Mouse (Mus musculus) limb, embryonic 15.5 days (tissue): ENCODE results near the gene Gadd45b. TPM values are rescaled to one million over a fixed set of nuclear protein-coding genes. Genes with fewer than 3 reads are reported as not detected.

Experiments used
- ATAC-seq: fragments of 200-750 bp; cut with Nextera tagmentation; 2 replicates; pipeline ENCODE4 v1.8.0; 2017; ENCODE audit warnings: low read depth, moderate TSS enrichment; ENCODE audit not compliant: insufficient number of reproducible peaks, low FRiP score, low TSS enrichment
- H3K27ac ChIP-seq: fragments of 300-500 bp; sonication (generic); 2 replicates; pipeline ENCODE4 v1.5.1; 2015; ENCODE audit warnings: moderate library complexity, mild to moderate bottlenecking, inconsistent platforms
- H3K27me3 ChIP-seq: fragments of 300-500 bp; sonication (generic); 2 replicates; pipeline ENCODE4 v1.6.1; 2015; ENCODE audit warnings: inconsistent platforms
- H3K36me3 ChIP-seq: fragments of 300-500 bp; sonication (generic); 2 replicates; pipeline ENCODE4 v1.6.1; 2015; ENCODE audit warnings: inconsistent platforms
- H3K4me1 ChIP-seq: fragments of 300-500 bp; sonication (generic); 2 replicates; pipeline ENCODE4 v1.6.1; 2015; ENCODE audit warnings: inconsistent platforms
- H3K4me2 ChIP-seq: fragments of 300-500 bp; sonication (generic); 2 replicates; pipeline ENCODE4 v1.6.1; 2015; ENCODE audit warnings: mild to moderate bottlenecking, inconsistent platforms
- H3K4me3 ChIP-seq: fragments of 300-500 bp; sonication (generic); 2 replicates; pipeline ENCODE4 v1.5.1; 2015; ENCODE audit warnings: mild to moderate bottlenecking, inconsistent platforms
- H3K9ac ChIP-seq: fragments of 300-500 bp; sonication (generic); 2 replicates; pipeline ENCODE4 v1.6.1; 2015; ENCODE audit warnings: inconsistent platforms
- H3K9me3 ChIP-seq: fragments of 300-500 bp; sonication (generic); 2 replicates; pipeline ENCODE4 v1.6.1; 2016; ENCODE audit warnings: inconsistent platforms
- WGBS: fragments of 180-500 bp; shearing (Covaris S2); methylation state at CpG from one replicate; pipeline ENCODE4 v1.1.7; 2015; 5-methylcytosine and 5-hydroxymethylcytosine counted together
- polyA plus RNA-seq: library from polyadenylated mRNA; unstranded; fragments of >200 nt; fragmentation: Nextera tagmentation; extraction: Ambion mirVana; gene quantifications from 2 replicates; pipeline ENCODE4 v1.2.1, GENCODE M21; 2015

The Gadd45b gene
- polyA plus RNA-seq, 1 experiment from 2014 or later: 44.4 TPM

GRCm38 (mm10) chr10:80963031-80963975, 33.4 kb downstream of the Gadd45b start:
- no peak overlapping the region for H3K9ac ChIP-seq
- no peak for ATAC-seq
- H3K4me1 ChIP-seq: peaks cover 58% of the 10 kb centered on the region
- H3K4me3 ChIP-seq: no peak overlapping the region
- H3K9me3 ChIP-seq: no peaks in the 10 kb centered on the region
- WGBS: 56% methylated on average over 12 of the region's 12 CpGs
- H3K27me3 ChIP-seq: no peaks in the 10 kb centered on the region
- H3K4me2 ChIP-seq: no peak overlapping the region
- H3K36me3 ChIP-seq: no peaks in the 10 kb centered on the region
- H3K27ac ChIP-seq: no peak overlapping the region

GRCm38 (mm10) chr10:80966296-80966695, 36.4 kb downstream of the Gadd45b start:
- no peaks in the 10 kb centered on the region for H3K27me3 ChIP-seq
- no peak for ATAC-seq

GRCm38 (mm10) chr10:80967101-80967656, 37.3 kb downstream of the Gadd45b start:
- H3K9ac ChIP-seq: no peak overlapping the region
- H3K4me2 ChIP-seq: no peak overlapping the region
- no peak for ATAC-seq
- WGBS: 43% methylated on average over 3 of the region's 3 CpGs
- H3K36me3 ChIP-seq: no peaks in the 10 kb centered on the region
- no peak overlapping the region for H3K4me3 ChIP-seq
- peaks cover 41% of the 10 kb centered on the region for H3K4me1 ChIP-seq
- no peaks in the 10 kb centered on the region for H3K27me3 ChIP-seq
- H3K27ac ChIP-seq: no peak overlapping the region
- H3K9me3 ChIP-seq: no peaks in the 10 kb centered on the region

More at GRCm38 (mm10) chr10:80966296-80966695, 36.4 kb downstream of the Gadd45b start:
- Histone ChIP-seq H3K4me3 (no peak overlapping the region), H3K4me2 (no peak overlapping the region), H3K36me3 (no peaks in the 10 kb centered on the region), H3K9ac (no peak overlapping the region), H3K4me1 (peaks cover 46% of the 10 kb centered on the region), H3K27ac (no peak overlapping the region), H3K9me3 (no peaks in the 10 kb centered on the region)
- 45% methylated on average over 12 of the region's 12 CpGs for WGBS

GRCm38 (mm10) chr10:80968106-80968505, 38.2 kb downstream of the Gadd45b start:
- H3K4me3 ChIP-seq: no peak overlapping the region
- H3K4me2 ChIP-seq: no peak overlapping the region
- peaks cover 41% of the 10 kb centered on the region for H3K4me1 ChIP-seq
- H3K27me3 ChIP-seq: no peaks in the 10 kb centered on the region
- no peak overlapping the region for H3K27ac ChIP-seq
- H3K9me3 ChIP-seq: no peaks in the 10 kb centered on the region
- no peak overlapping the region for H3K9ac ChIP-seq
- no peaks in the 10 kb centered on the region for H3K36me3 ChIP-seq
- no peak for ATAC-seq
- WGBS: 77% methylated on average over 4 of the region's 4 CpGs

- Histone ChIP-seq H3K4me2 (no peak overlapping the region), H3K36me3 (no peaks in the 10 kb centered on the region), H3K9me3 (no peaks in the 10 kb centered on the region), H3K4me3 (no peak overlapping the region), H3K27ac (no peak overlapping the region), H3K27me3 (no peaks in the 10 kb centered on the region), H3K4me1 (peaks cover 30% of the 10 kb centered on the region), H3K9ac (no peak overlapping the region)
- 60% methylated on average over 3 of the region's 3 CpGs for WGBS
- ATAC-seq: no peak
Observed at GRCm38 (mm10) chr10:80969298-80969697, 39.4 kb downstream of the Gadd45b start.

GRCm38 (mm10) chr10:80970159-80970558, 40.3 kb downstream of the Gadd45b start:
- Histone ChIP-seq H3K4me1 (peaks cover 28% of the 10 kb centered on the region), H3K27me3 (no peaks in the 10 kb centered on the region), H3K9me3 (no peaks in the 10 kb centered on the region), H3K4me2 (no peak overlapping the region), H3K4me3 (no peak overlapping the region), H3K9ac (no peak overlapping the region), H3K27ac (no peak overlapping the region), H3K36me3 (no peaks in the 10 kb centered on the region)
- 85% methylated on average over 8 of the region's 8 CpGs for WGBS
- no peak for ATAC-seq

GRCm38 (mm10) chr10:80971533-80971932, 41.7 kb downstream of the Gadd45b start:
- no peaks in the 10 kb centered on the region for H3K27me3 ChIP-seq
- no peak for ATAC-seq
- H3K4me2 ChIP-seq: no peak overlapping the region
- H3K4me3 ChIP-seq: no peak overlapping the region
- H3K9ac ChIP-seq: no peak overlapping the region
- H3K4me1 ChIP-seq: peaks cover 25% of the 10 kb centered on the region
- no peak overlapping the region for H3K27ac ChIP-seq
- 66% methylated on average over 15 of the region's 15 CpGs for WGBS
- H3K9me3 ChIP-seq: no peaks in the 10 kb centered on the region
- no peaks in the 10 kb centered on the region for H3K36me3 ChIP-seq

- H3K27ac ChIP-seq: no peak overlapping the region
- no peak for ATAC-seq
- no peak overlapping the region for H3K4me2 ChIP-seq
- H3K9ac ChIP-seq: no peak overlapping the region
- H3K4me1 ChIP-seq: peaks cover 17% of the 10 kb centered on the region
- 43% methylated on average over 11 of the region's 11 CpGs for WGBS
- no peak overlapping the region for H3K4me3 ChIP-seq
- H3K27me3 ChIP-seq: no peaks in the 10 kb centered on the region
- H3K36me3 ChIP-seq: no peaks in the 10 kb centered on the region
- no peaks in the 10 kb centered on the region for H3K9me3 ChIP-seq
Observed at GRCm38 (mm10) chr10:80972071-80972987, 42.5 kb downstream of the Gadd45b start.

GRCm38 (mm10) chr10:80973722-80974121, 43.8 kb downstream of the Gadd45b start:
- no peak for ATAC-seq
- no peak overlapping the region for H3K4me2 ChIP-seq
- H3K36me3 ChIP-seq: no peaks in the 10 kb centered on the region
- 86% methylated on average over 1 of the region's 1 CpGs for WGBS
- no peak overlapping the region for H3K9ac ChIP-seq
- H3K4me3 ChIP-seq: no peak overlapping the region
- peaks cover 13% of the 10 kb centered on the region for H3K4me1 ChIP-seq
- H3K27ac ChIP-seq: no peak overlapping the region
- no peaks in the 10 kb centered on the region for H3K9me3 ChIP-seq
- H3K27me3 ChIP-seq: no peaks in the 10 kb centered on the region

- Histone ChIP-seq H3K9ac (no peak overlapping the region), H3K27ac (no peak overlapping the region), H3K4me2 (no peak overlapping the region), H3K9me3 (no peaks in the 10 kb centered on the region), H3K36me3 (no peaks in the 10 kb centered on the region), H3K4me1 (peaks cover 13% of the 10 kb centered on the region), H3K4me3 (no peak overlapping the region), H3K27me3 (no peaks in the 10 kb centered on the region)
- 93% methylated on average over 11 of the region's 11 CpGs for WGBS
- ATAC-seq: no peak
Observed at GRCm38 (mm10) chr10:80975478-80975877, 45.6 kb downstream of the Gadd45b start.

- H3K27ac ChIP-seq: no peak overlapping the region
- peaks cover 26% of the 10 kb centered on the region for H3K27me3 ChIP-seq
- no peaks in the 10 kb centered on the region for H3K9me3 ChIP-seq
- no peak overlapping the region for H3K4me3 ChIP-seq
- no peak for ATAC-seq
- H3K9ac ChIP-seq: no peak overlapping the region
- H3K4me2 ChIP-seq: no peak overlapping the region
- H3K4me1 ChIP-seq: peaks cover 10% of the 10 kb centered on the region
- 56% methylated on average over 7 of the region's 7 CpGs for WGBS
- no peaks in the 10 kb centered on the region for H3K36me3 ChIP-seq
Observed at GRCm38 (mm10) chr10:80981564-80982112, 51.8 kb downstream of the Gadd45b start.
